ENCODE assay signal across 8 mouse cellular contexts in genomic region chr14:115819021-115819420, GRCm38 (mm10).
DNase-seq lines count a peak whose midpoint lies in the region; ATAC-seq lines count a peak whose summit lies in the region.

No protein-coding gene starts in this region.

- no peak overlapping the region for H3K27ac ChIP-seq in kidney, embryonic 14.5 days (ENCODE audit: low read depth, low read length)

- no peak overlapping the region for H3K4me3 ChIP-seq in kidney, embryonic 14.5 days (ENCODE audit: low read length)

- WGBS in kidney, embryonic 14.5 days, result 4% methylated on average over 1 of the region's 1 CpGs

- peak; percentile 34 for DNase-seq in kidney, postnatal 10 days
- DNase-seq in ES-CJ7 (ENCODE audit: low read depth, low spot score), result peak; percentile 21
- DNase-seq in adipocyte (ENCODE audit: low spot score), result peak; percentile 3
- peak; percentile 2 to 42 for DNase-seq in kidney, postnatal 36 days
- DNase-seq in ovary, adult 18-20 months (ENCODE audit: low spot score), result no peak
- DNase-seq in adrenal gland, adult 18-20 months (ENCODE audit: low spot score in 2 of 2), result no peak
- DNase-seq in gastrocnemius, postnatal 25 days, result no peak

- no peak overlapping the region for H3K4me2 ChIP-seq in kidney, embryonic 14.5 days (replicated peaks; ENCODE audit: low read depth, low read length)

- H3K9ac ChIP-seq in kidney, embryonic 14.5 days (ENCODE audit: low read depth, low read length), result no peak overlapping the region

- H3K36me3 ChIP-seq in kidney, embryonic 14.5 days (ENCODE audit: control insufficient read depth, insufficient read depth, low read length), result no peaks in the 10 kb centered on the region

- H3K27me3 ChIP-seq in kidney, embryonic 14.5 days (ENCODE audit: control insufficient read depth, insufficient read depth, low read length), result no peaks in the 10 kb centered on the region

- no peaks in the 10 kb centered on the region for H3K4me1 ChIP-seq in kidney, embryonic 14.5 days (ENCODE audit: control insufficient read depth, insufficient read depth, low read length)

- no peak for ATAC-seq in kidney, embryonic 14.5 days (ENCODE audit: low FRiP score, low TSS enrichment)

- H3K9me3 ChIP-seq in kidney, embryonic 14.5 days (ENCODE audit: control insufficient read depth, low read length), result no peaks in the 10 kb centered on the region

Comparison
In these comparisons a context has a peak if more than half of its experiments do, and no peak if none do; other contexts are left out.
1. DNase-seq: peak in kidney, postnatal 10 days (single experiment), ES-CJ7 (single experiment), adipocyte (single experiment) and kidney, postnatal 36 days (2 of 2); none in ovary, adult 18-20 months (single experiment), adrenal gland, adult 18-20 months (0 of 2) and gastrocnemius, postnatal 25 days (single experiment).